Mouse (Mus musculus): ENCODE results near the gene Tmem132c. TPM values are rescaled to one million over a fixed set of nuclear protein-coding genes. Genes with fewer than 3 reads are reported as not detected.

Gene Tmem132c
- 0.40 and 0.60 TPM in 2 replicates for polyA plus RNA-seq (2012; ENCODE audit: low replicate concordance)

DNA sequence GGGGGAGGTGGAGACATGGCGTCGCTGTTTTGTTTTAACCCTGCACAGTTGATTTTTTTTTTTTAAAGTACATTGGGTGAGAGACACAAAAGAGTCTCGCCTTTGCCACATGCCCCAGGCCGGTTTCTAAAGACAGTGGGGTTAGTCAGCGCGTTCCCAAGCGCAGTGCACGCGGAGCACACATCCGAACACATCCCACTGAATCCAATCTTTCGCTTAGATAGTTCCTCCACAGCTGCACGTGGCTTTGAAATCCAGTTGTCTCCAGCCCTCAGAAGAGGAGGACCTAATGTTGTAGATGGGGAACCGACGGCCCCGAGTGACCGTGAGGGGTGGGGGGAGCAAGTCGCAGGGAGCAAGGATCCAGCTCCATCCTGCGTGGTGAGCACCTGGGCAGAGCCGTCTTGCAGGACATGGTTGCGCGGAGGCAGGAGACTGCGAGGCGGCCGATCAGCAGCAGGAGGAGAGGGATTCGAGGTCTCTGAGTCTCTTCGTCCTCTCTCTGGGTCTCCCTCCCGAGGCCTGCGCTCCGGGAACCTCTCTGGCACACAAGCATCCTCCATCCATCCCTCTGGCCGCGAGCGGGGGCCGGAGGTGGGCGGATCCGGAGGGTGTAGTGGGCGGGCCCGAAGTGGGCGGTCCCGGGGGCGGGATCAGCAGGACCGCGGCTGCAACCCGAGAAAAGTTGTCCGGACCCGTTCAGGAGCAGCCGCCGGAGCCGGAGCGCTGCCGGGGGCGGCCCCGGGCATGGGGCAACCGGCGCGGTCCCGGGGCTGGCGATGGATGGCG is at the start of gene Tmem132c:
Gene Tmem132c (plus strand): TSS at position 673 of the 789 bp plus-strand sequence.

Measured in hematopoietic multipotent progenitor cell, adult 10-12 weeks (in vitro differentiated cells).